Mouse (Mus musculus) embryonic fibroblast, embryonic 13.5 days (primary cell): Measurements from ENCODE around the gene Tmem181a.
"Not testable (repeated sequence)": the region's sequence is repeated elsewhere in the genome, so short reads cannot be mapped to it uniquely, and the experiment has no call there.

Source experiments
- CTCF ChIP-seq: IDR thresholded peaks from 2 replicates; pipeline ENCODE4 v1.5.1; 2011; ENCODE audit warnings: mild to moderate bottlenecking, control low read depth, low read length, moderate library complexity, borderline replicate concordance; ENCODE audit not compliant: insufficient read depth
- POLR2A ChIP-seq: IDR thresholded peaks from 2 replicates; pipeline ENCODE4 v1.6.1; 2011; ENCODE audit warnings: low read depth, mild to moderate bottlenecking, control low read depth, low read length, moderate library complexity

GRCm38 (mm10) chr17:6314493-6314892, 57.8 kb downstream of the Tmem181a start:
- not testable (repeated sequence) for TF ChIP-seq CTCF, POLR2A
